Mouse (Mus musculus) kidney, adult 11 months (tissue): ENCODE data around the gene Gpr19.

Source experiments
- DNase-seq: peaks from one replicate; pipeline ENCODE4 v3.0.0; 2022

Gpr19 gene

GRCm38 (mm10) chr6:134886475-134886874 lies 11.9 kb downstream of the Gpr19 start:
- no peak for DNase-seq

- DNase-seq, result no peak
These were observed 12.9 kb downstream of the Gpr19 start for GRCm38 (mm10) chr6:134885515-134885914.

- no peak for DNase-seq
These were observed 14.7 kb downstream of the Gpr19 start for GRCm38 (mm10) chr6:134883661-134884060.

DNA sequence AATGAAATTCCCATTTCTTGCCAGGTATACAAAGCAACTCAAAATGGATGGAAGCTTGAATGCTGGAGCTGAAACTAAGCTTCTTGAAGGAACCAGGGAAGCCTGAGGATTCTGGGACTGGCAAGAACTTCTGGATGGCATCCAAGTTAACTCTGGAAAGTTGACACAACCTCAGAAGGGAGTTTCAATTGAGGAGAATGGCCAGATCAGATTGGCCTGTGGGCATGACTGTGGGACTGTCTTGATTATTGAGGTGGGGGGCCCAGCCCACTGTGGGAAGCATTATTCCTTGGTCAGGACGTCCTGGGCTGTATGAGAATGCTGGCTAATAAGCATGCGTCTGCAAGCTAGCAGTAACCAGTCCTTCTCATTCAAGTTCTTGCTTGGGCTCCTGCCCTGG lies 18.3 kb downstream of the Gpr19 start:
- DNase-seq, result no peak

DNA sequence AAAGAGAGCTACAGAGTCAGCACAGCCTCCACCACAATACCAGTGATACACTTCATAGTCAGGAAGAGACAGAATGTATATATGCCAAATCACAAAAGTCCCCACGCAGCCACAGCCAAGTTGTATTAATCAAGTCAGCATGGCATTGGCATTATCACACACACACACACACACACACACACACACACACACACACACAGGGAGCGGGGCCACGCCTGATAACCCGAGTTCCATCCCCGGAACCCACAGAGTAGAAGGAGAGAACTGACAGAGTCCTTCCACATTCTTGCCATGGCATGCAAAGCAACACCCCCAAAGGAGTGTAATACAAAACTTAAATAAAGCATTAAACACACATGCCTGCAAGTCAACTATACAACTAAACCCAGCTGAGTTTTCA lies 18.8 kb downstream of the Gpr19 start:
- no peak for DNase-seq

DNA sequence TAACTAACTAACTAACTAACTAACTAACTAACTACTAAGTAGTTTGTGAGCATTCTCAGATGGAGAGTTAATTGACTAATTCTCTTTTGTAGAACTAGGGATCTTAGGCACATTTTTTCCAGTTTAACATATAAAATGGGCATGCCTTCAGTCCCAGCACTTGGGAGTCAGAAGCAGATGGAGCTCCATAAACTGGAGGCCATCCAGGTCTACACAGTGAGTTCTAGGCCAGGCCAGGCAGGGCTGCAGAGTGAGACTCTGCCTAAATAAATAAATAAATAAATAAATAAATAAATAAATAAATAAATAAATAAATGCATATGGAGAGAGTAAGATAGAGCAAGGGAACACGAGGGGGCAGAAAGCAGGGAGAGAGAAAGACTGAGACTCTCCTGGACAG lies 20.5 kb downstream of the Gpr19 start:
- no peak for DNase-seq

DNA sequence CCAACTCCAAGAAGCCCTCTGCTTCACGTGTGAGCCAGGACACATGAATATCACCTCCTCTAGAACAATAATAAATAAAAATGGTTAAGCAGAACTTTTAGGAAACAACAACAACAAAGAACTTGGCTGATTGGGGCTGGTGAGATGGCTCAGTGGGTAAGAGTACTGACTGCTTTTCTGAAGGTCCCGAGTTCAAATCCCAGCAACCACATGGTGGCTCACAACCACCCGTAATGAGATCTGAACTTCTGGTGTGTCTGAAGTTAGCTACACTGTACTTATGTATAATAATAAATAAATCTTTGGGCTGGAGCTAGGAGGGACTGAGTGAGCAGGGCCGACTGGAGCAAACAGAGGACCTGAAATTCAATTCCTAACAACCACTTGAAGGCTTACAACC lies 21.1 kb downstream of the Gpr19 start:
- DNase-seq, result no peak

DNA sequence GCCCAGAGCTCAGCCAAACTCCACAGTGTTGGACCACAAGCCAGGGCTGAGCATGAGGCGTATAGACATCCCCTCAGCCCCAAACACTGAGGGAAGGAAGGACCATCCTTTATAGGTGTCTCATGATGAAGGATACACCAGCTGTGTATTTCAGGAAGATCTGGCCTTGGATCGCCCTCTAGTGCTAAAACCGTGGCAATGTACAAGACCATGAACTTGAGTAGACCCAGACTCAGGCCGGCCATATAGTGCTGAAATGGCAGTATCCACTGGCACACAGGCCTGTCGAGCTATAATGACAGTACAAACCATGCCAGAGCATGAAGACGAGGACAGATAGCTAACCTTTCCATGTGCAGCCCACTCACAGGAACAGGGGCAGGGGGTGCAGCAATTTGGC lies 21.6 kb downstream of the Gpr19 start:
- peak; percentile 42 for DNase-seq

DNA sequence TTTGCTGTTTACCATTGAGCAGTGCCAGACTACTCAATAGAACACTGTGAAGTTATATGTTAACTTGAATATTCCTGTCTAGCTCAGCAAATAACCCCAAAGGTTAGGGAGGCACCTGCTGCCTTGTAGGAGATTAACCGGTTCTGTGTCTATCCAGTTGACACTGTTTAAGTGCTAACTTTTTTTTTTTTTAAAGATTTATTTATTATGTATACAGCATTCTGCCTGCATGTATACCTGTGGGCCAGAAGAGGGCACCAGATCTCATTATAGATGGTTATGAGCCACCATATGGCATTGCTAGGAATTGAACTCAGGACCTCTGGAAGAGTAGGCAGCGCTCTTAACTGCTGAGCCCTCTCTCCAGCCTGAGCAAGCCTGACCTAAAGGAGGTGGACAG lies 25.4 kb downstream of the Gpr19 start:
- peak; percentile 52 for DNase-seq

GRCm38 (mm10) chr6:134872236-134872635 lies 26.1 kb downstream of the Gpr19 start:
- peak; percentile 41 for DNase-seq

- DNase-seq, result no peak
These were observed 27.5 kb downstream of the Gpr19 start for GRCm38 (mm10) chr6:134870887-134871286.

DNA sequence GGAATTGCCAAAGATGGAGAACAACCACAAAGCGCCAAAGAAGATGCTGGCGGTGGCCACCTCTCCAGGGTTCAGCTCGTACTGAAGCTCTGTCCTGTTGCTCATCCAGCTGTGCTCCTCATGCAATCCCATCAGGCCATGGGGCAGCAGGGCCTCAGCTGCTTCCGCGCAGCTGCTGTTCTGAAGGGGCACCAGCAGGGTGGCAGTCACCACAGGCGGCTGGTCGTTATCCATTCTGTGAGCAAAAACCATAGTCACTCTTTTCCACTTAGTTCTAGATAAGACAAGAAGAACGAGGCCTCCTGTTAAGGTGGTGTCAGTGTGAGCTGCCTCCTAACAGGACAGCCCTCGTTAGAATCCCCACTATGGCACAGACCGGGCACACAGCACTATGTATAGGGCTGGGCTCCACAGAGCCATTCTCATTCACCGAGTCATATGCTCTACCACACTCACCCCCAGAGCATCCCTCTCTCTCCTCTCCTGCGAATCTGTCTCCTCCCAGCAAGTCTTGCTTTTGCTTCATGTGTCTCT lies 28.1 kb downstream of the Gpr19 start:
- DNase-seq, result no peak

DNA sequence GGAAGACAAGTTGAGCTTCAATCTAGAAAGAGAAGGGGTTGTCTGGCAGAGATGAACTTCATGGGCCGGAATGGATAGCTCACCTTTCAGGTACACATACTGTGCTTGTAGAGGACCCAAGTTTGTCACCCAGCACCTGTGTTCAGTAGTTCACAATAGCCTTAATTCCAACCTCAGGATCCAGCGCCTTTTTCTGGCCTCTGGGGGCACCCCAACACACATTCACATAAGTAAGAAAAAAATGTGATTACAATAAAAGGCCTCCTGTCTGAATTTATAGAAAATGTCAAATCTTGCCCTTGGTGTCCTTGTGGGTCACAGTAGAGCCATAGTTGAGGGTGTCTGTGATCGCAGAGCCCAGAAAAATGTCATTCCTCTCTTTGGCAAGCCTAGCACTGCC lies 31.1 kb downstream of the Gpr19 start:
- DNase-seq, result no peak

DNA sequence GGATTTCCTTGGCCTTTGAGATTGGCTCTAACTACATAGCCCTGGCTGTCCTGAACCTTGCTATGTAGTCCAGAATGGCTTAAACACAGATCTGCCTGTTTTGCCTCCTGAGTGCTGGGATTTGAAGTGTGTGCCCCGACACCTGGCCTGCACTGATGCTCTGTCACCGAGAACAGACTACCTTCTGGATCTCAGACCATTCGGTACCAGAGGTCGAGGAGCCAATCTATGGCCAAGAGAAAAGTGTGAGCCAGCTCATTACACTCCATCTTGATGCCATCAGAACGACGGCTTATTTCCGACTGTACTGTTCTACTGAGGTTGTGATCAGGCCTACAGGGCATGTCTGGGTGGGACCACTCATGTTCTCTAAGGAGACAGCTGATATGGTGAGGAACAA lies 32.3 kb downstream of the Gpr19 start:
- DNase-seq, result no peak

- peak; percentile 91 for DNase-seq
These were observed 35.2 kb downstream of the Gpr19 start for GRCm38 (mm10) chr6:134863146-134863545.

- DNase-seq, result peak; percentile 83
These were observed 35.7 kb downstream of the Gpr19 start for GRCm38 (mm10) chr6:134862671-134863104.

- DNase-seq, result no peak
These were observed 37.0 kb downstream of the Gpr19 start for GRCm38 (mm10) chr6:134861386-134861785.

- no peak for DNase-seq
These were observed 38.1 kb downstream of the Gpr19 start for GRCm38 (mm10) chr6:134860275-134860674.

- no peak for DNase-seq
These were observed 39.4 kb downstream of the Gpr19 start for GRCm38 (mm10) chr6:134859021-134859420.

- peak; percentile 56 for DNase-seq
These were observed 42.5 kb downstream of the Gpr19 start for GRCm38 (mm10) chr6:134855926-134856325.

DNA sequence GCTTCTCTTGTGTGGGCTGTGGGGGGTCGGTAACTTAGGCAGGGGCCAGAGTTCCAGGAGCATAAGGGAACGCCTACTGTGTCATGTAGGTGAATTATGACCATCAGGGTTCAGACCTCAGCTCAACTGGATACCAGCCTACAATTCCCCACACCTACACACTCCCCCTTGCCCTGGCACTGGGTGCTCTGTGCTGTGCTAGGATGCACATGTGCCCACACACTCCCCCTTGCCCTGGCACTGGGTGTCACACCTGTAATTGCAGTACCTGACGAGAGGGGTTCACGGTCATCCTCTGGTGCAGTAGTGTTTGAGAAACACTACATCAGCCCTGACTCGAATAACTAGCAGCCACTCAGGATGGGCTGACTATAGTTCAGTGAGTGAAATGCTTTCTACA lies 43.6 kb downstream of the Gpr19 start:
- DNase-seq, result no peak

- no peak for DNase-seq
These were observed 48.4 kb downstream of the Gpr19 start for GRCm38 (mm10) chr6:134849985-134850384.

DNA sequence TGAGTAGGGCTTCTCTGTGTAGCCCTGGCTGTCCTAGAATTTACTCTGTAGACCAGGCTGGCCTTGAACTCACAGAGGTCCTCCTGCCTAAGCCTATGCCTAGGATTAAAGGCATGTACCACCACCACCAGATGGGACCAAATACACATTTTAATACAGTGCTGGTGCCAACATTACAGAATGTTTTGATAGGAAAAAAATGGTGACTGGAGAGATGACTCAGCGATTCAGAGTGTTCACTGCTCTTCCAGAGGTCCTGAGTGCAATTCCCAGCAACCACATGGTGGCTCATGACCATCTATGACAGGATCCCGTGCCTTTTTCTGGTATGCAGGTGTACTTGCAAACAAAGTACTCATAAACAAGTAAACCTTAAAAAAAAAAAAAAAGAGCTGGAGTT lies 48.9 kb downstream of the Gpr19 start:
- DNase-seq, result no peak

DNA sequence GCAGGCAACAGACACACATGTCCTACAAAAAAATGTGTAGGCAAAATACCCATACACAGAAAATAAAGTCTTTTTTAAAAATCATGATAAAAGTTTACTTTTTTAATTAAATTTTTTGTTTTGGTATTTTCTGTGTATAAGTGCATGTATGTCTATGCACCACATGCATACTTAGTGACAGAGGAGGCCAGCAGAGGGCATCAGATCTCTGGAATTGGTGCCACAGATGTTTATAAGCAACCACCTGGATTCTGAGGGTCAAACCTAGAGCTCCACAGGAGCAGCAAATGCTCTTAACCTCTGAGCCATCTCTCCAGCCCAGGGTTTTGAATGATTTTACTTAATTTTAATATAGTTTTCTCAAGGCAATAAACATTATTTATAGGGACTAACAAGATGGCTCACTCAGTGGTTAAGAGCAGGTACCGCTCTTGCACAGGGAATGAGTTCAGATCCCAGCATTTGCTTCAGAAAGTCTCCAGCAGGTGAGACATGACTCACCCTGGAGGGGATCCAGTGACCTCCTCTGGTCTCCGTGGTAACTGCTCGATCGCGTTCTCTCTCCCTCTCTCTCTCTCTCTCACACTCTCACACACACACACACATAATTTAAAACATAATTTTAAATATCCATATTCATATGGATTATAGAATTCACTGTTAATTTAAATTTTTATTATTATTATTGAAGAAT lies 50.0 kb downstream of the Gpr19 start:
- peak; percentile 31 for DNase-seq

DNA sequence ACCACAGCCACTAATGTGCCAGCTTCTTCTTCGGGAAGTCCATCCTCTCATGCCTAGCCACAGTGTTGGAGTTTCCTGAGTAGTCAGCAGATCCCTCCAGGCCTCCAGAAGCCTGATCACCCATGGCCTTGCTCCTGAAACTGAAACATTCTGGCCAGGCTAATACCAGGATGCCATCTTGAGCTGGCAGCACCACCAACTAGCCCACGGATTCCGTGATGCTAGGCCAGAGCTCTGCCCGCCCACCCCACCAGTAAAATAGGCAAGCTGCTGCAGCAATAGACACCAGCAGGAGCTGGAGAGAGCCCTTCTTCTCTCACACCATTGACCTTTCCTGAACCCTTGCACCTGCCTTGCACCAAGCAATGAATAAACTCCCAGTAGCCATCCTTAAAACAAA lies 50.8 kb downstream of the Gpr19 start:
- no peak for DNase-seq
